Mouse (Mus musculus) limb, embryonic 14.5 days (tissue): ENCODE data around the gene Fxr2. TPM values are rescaled to one million over a fixed set of nuclear protein-coding genes. Genes with fewer than 3 reads are reported as not detected.
A peak's percentile ranks its signal among the peaks of the same experiment; 100 is the strongest.
"Not testable (repeated sequence)": the region's sequence is repeated elsewhere in the genome, so short reads cannot be mapped to it uniquely, and the experiment has no call there.

Experiments
- ATAC-seq: fragments of 200-750 bp; cut with Nextera tagmentation; 2 replicates; pipeline ENCODE4 v1.8.0; 2017; ENCODE audit warnings: low read depth, moderate number of reproducible peaks, moderate TSS enrichment; ENCODE audit not compliant: low FRiP score
- DNase-seq: peaks from one replicate; pipeline ENCODE4 v3.0.0-alpha.2; 2015; ENCODE audit warnings: low spot score
- H3K27ac ChIP-seq: fragments of 300-500 bp; sonication (generic); replicated peaks from 2 replicates; pipeline ENCODE4 v1.5.1; 2014; ENCODE audit warnings: low read depth, mild to moderate bottlenecking, low read length, moderate library complexity, mixed read lengths
- H3K27me3 ChIP-seq: fragments of 300-500 bp; sonication (generic); 2 replicates; pipeline ENCODE4 v1.6.1; 2014; ENCODE audit warnings: low read length, mixed read lengths; ENCODE audit not compliant: control insufficient read depth, insufficient read depth
- H3K36me3 ChIP-seq: fragments of 300-500 bp; sonication (generic); 2 replicates; pipeline ENCODE4 v1.6.1; 2014; ENCODE audit warnings: mild to moderate bottlenecking, low read length, moderate library complexity, mixed read lengths; ENCODE audit not compliant: control insufficient read depth, insufficient read depth
- H3K4me1 ChIP-seq: fragments of 300-500 bp; sonication (generic); 2 replicates; pipeline ENCODE4 v1.6.1; 2014; ENCODE audit warnings: antibody characterized with exemption, low read length, mixed read lengths; ENCODE audit not compliant: control insufficient read depth, insufficient read depth
- H3K4me2 ChIP-seq: fragments of 300-500 bp; sonication (generic); replicated peaks from 2 replicates; pipeline ENCODE4 v1.6.1; 2014; ENCODE audit warnings: low read depth, mild to moderate bottlenecking, low read length, moderate library complexity; ENCODE audit not compliant: severe bottlenecking
- H3K4me3 ChIP-seq: fragments of 300-500 bp; sonication (generic); replicated peaks from 2 replicates; pipeline ENCODE4 v1.5.1; 2014; ENCODE audit warnings: low read length
- H3K9ac ChIP-seq: fragments of 300-500 bp; sonication (generic); 2 replicates; pipeline ENCODE4 v1.6.1; 2014; ENCODE audit warnings: mild to moderate bottlenecking, low read depth, low read length, moderate library complexity; ENCODE audit not compliant: severe bottlenecking
- H3K9me3 ChIP-seq: fragments of 300-500 bp; sonication (generic); 2 replicates; pipeline ENCODE4 v1.6.1; 2016; ENCODE audit warnings: low read length; ENCODE audit not compliant: control insufficient read depth
- POLR2A ChIP-seq: fragments of 200-500 bp; IDR thresholded peaks from 2 replicates; pipeline ENCODE4 v1.8.0; 2012; ENCODE audit warnings: inconsistent platforms, mild to moderate bottlenecking, moderate library complexity, borderline replicate concordance; ENCODE audit not compliant: insufficient read depth, insufficient read length; ENCODE audit errors: extremely low read depth
- WGBS: fragments of 180-500 bp; shearing (Covaris S2); extraction: QIAGEN DNeasy Blood & Tissue Kit; methylation state at CpG from one replicate; pipeline ENCODE4 v1.1.7; 2014; 5-methylcytosine and 5-hydroxymethylcytosine counted together
- polyA plus RNA-seq, 2 experiments: library from polyadenylated mRNA; depleted of rRNA in 1 of 2; stranded (reverse) in 1 of 2; unstranded in 1 of 2; fragments of >200 nt; fragmentation: Nextera tagmentation in 1 of 2; extraction: Ambion mirVana in 1 of 2; gene quantifications; 2 replicates each; pipeline versions ENCODE4 v1.2.1 to v1.2.3; 2012 to 2014

Fxr2 gene
- polyA plus RNA-seq, 2 experiments, result 28.9 to 125 TPM

DNA sequence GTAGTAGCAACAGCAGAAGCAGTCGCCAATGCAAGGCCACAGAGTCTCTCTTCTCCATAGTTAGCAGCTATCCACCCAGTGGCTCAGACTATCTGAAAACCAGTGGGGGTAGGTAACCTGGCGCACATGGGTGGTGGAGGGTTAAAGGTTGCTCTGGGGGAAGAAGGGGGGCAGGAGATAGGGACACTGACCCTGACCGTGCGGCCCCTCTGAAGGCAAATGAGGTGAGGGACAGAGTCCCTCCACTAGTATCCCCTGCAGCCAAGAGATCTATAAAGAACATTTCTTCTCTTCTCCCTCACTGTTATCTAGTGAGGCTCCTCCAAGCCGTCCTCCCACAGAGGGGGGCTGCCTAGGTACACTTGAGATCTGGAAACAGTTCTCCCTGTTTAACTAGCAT, 15.0 kb upstream of the Fxr2 start, which contains the start of gene Shbg:
Gene Shbg (minus strand): TSS at position 101 of the 400 bp plus-strand sequence.
- TF ChIP-seq POLR2A, result no peak
- DNase-seq (no peak), ATAC-seq (no peak)
- Histone ChIP-seq H3K4me2 (no peak within 1 kb of the TSS), H3K27me3 (no peaks in the 10 kb centered on the region), H3K9me3 (no peaks in the 10 kb centered on the region), H3K4me3 (no peak within 1 kb of the TSS), H3K36me3 (no peaks in the 10 kb centered on the region), H3K27ac (no peak within 1 kb of the TSS), H3K9ac (no peak within 1 kb of the TSS), H3K4me1 (peaks cover 8% of the 10 kb centered on the region; the same call in 1 of the 2 replicates)
- 63% methylated on average over 5 of the region's 5 CpGs for WGBS

DNA sequence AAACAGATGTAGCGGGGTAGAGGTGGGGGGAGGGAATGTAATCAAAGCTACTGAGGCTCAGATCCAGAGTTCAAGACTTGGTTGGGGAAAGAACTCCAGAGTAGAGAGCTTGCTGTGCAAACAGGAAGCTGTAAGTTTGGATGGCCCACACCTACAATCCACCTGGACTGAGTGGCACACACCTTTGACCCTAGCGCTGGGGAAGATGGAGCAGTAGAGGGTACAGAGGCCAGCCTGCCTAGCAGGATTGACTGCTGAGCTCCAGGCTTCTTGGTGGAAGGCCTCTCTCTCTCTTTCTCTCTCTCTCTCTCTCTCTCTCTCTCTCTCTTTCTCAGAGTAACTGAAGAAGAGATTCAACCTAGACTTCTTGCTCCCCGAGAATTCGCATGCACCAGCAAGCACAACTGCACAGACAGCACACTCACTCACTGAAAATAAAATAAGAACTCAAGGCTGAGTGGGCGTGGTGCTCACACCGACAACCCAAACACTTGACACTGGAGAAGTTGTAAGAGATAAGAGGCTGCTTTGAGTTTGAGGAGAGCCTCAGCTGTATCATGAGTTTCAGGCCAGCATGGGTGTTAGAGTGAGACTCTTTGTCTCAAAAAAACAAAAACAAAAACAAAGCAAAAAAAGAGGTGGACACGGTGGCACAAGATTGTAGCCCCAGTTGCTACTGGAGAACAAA, 12.3 kb upstream of the Fxr2 start:
- Histone ChIP-seq H3K4me1 (0 out of 2 replicates have a peak, but pooled peaks cover 7% of the 10 kb centered on the region), H3K4me3 (no peak overlapping the region), H3K9me3 (no peaks in the 10 kb centered on the region), H3K36me3 (no peaks in the 10 kb centered on the region), H3K27me3 (no peaks in the 10 kb centered on the region), H3K27ac (no peak overlapping the region), H3K4me2 (no peak overlapping the region), H3K9ac (no peak overlapping the region)
- 87% methylated on average over 7 of the region's 7 CpGs for WGBS
- ATAC-seq (no peak), DNase-seq (no peak)
- TF ChIP-seq POLR2A, result no peak

- TF ChIP-seq POLR2A, result 0 out of 2 replicates have a peak, but pooled peaks have one; percentile 21
- H3K9ac ChIP-seq, result peak within 1 kb of the TSS; percentile 69
- ATAC-seq (peak; percentile 87), DNase-seq (peak; percentile 83)
- H3K27ac ChIP-seq, result peak within 1 kb of the TSS; percentile 2; the same call in 1 of the 2 replicates
- H3K9me3 ChIP-seq, result no peaks in the 10 kb centered on the region
- H3K4me2 ChIP-seq, result peak within 1 kb of the TSS; percentile 75
- 0 out of 2 replicates have a peak, but pooled peaks cover 7% of the 10 kb centered on the region for H3K4me1 ChIP-seq
- 1% methylated on average over 20 of the region's 20 CpGs for WGBS
- no peaks in the 10 kb centered on the region for H3K27me3 ChIP-seq
- H3K36me3 ChIP-seq, result no peaks in the 10 kb centered on the region
- peak within 1 kb of the TSS; percentile 51 for H3K4me3 ChIP-seq
Measured at GRCm38 (mm10) chr11:69621571-69622268, 11.1 kb upstream of the Fxr2 start, which contains the start of gene Sat2. TSS of gene Sat2 (plus strand) at chr11:69622024.

DNA sequence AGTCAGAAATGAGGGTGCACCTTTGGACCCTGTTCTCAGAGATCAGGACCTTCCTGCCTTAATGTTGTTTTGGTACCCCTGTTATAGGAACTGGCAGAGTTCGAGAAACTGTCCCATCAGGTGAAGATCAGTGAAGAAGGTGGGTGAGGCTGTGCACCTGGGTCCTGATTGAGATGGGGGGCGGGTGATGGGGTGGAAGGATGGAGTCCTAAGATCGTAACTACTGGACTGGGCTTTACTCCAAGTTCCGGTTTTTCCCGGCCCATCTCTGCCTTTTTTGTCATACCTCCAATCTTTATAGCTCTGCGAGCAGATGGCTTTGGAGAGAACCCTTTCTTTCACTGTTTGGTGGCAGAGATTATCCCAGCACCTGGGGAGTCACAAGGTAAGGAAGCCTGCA, 10.4 kb upstream of the Fxr2 start:
- Histone ChIP-seq H3K27ac (0 out of 2 replicates have a peak overlapping the region, but pooled peaks have one; percentile 2), H3K27me3 (no peaks in the 10 kb centered on the region), H3K4me2 (peak overlapping the region; percentile 75), H3K36me3 (no peaks in the 10 kb centered on the region), H3K4me1 (0 out of 2 replicates have a peak, but pooled peaks cover 7% of the 10 kb centered on the region), H3K4me3 (peak overlapping the region; percentile 51), H3K9me3 (no peaks in the 10 kb centered on the region), H3K9ac (peak overlapping the region; percentile 69)
- ATAC-seq (0 out of 2 replicates have a peak, but pooled peaks have one; percentile 9), DNase-seq (no peak)
- 27% methylated on average over 6 of the region's 6 CpGs for WGBS
- no peak for TF ChIP-seq POLR2A

- Histone ChIP-seq H3K27ac (no peak overlapping the region), H3K4me2 (peak overlapping the region; percentile 75), H3K4me1 (0 out of 2 replicates have a peak, but pooled peaks cover 7% of the 10 kb centered on the region), H3K9ac (peak overlapping the region; percentile 69; the same call in 1 of the 2 replicates), H3K4me3 (peak overlapping the region; percentile 51), H3K9me3 (no peaks in the 10 kb centered on the region), H3K27me3 (no peaks in the 10 kb centered on the region), H3K36me3 (no peaks in the 10 kb centered on the region)
- ATAC-seq, result no peak
- DNase-seq, result no peak
- WGBS, result 65% methylated on average over 4 of the region's 4 CpGs
- no peak for TF ChIP-seq POLR2A
Measured at GRCm38 (mm10) chr11:69623006-69623405, 9.8 kb upstream of the Fxr2 start.

GRCm38 (mm10) chr11:69624339-69624738, 8.5 kb upstream of the Fxr2 start:
- not testable (repeated sequence) for H3K36me3 ChIP-seq, H3K27ac ChIP-seq, H3K4me2 ChIP-seq, H3K27me3 ChIP-seq, DNase-seq, H3K4me3 ChIP-seq, H3K4me1 ChIP-seq, H3K9ac ChIP-seq, ATAC-seq, H3K9me3 ChIP-seq
- 82% methylated on average over 2 of the region's 2 CpGs for WGBS
